Mouse (Mus musculus): ENCODE results near the gene Plau. TPM values are rescaled to one million over a fixed set of nuclear protein-coding genes. Genes with fewer than 3 reads are reported as not detected.

Plau gene
- polyA plus RNA-seq, 1 experiment from 2014 or later = 1.0 TPM

GRCm38 (mm10) chr14:20811779-20812406 is 24.6 kb upstream of the Plau start:
- ATAC-seq (no peak), DNase-seq (ENCODE audit: low spot score) (no peak)
- H3K4me1 ChIP-seq (ENCODE audit: insufficient read depth, low read depth, low read length) = no peaks in the 10 kb centered on the region
- no peaks in the 10 kb centered on the region for H3K36me3 ChIP-seq (ENCODE audit: insufficient read depth, low read length)
- H3K27ac ChIP-seq (ENCODE audit: low read length) = no peak overlapping the region
- no peak overlapping the region for H3K9ac ChIP-seq (replicated peaks; ENCODE audit: low read depth)
- no peak for TF ChIP-seq EP300 (IDR thresholded peaks at IDR 0.05)
- no peak for TF ChIP-seq CTCF (IDR thresholded peaks at IDR 0.05)
- 57% methylated on average over 7 of the region's 7 CpGs for WGBS
- H3K4me2 ChIP-seq (replicated peaks; ENCODE audit: low read depth, low read length) = no peak overlapping the region
- no peaks in the 10 kb centered on the region for H3K27me3 ChIP-seq (replicated peaks; ENCODE audit: insufficient read depth, low read length)
- H3K4me3 ChIP-seq (ENCODE audit: low read depth, low read length) = no peak overlapping the region
- no peaks in the 10 kb centered on the region for H3K9me3 ChIP-seq (ENCODE audit: low read length)

GRCm38 (mm10) chr14:20815448-20815847 is 21.0 kb upstream of the Plau start:
- Histone ChIP-seq H3K4me3 (ENCODE audit: low read depth, low read length) (no peak overlapping the region), H3K36me3 (ENCODE audit: insufficient read depth, low read length) (no peaks in the 10 kb centered on the region), H3K9me3 (ENCODE audit: low read length) (no peaks in the 10 kb centered on the region), H3K4me2 (replicated peaks; ENCODE audit: low read depth, low read length) (no peak overlapping the region), H3K4me1 (ENCODE audit: insufficient read depth, low read depth, low read length) (no peaks in the 10 kb centered on the region), H3K27me3 (replicated peaks; ENCODE audit: insufficient read depth, low read length) (no peaks in the 10 kb centered on the region), H3K27ac (ENCODE audit: low read length) (no peak overlapping the region), H3K9ac (replicated peaks; ENCODE audit: low read depth) (no peak overlapping the region)
- TF ChIP-seq EP300 (IDR thresholded peaks at IDR 0.05) (no peak), CTCF (IDR thresholded peaks at IDR 0.05) (no peak)
- no peak for ATAC-seq
- no peak for DNase-seq (ENCODE audit: low spot score)
- WGBS = 93% methylated on average over 3 of the region's 3 CpGs

GRCm38 (mm10) chr14:20824517-20824916 is 11.9 kb upstream of the Plau start:
- Histone ChIP-seq H3K4me1 (ENCODE audit: insufficient read depth, low read depth, low read length) (no peaks in the 10 kb centered on the region), H3K9ac (replicated peaks; ENCODE audit: low read depth) (no peak overlapping the region), H3K4me2 (replicated peaks; ENCODE audit: low read depth, low read length) (no peak overlapping the region), H3K4me3 (ENCODE audit: low read depth, low read length) (no peak overlapping the region), H3K27me3 (replicated peaks; ENCODE audit: insufficient read depth, low read length) (no peaks in the 10 kb centered on the region), H3K27ac (ENCODE audit: low read length) (no peak overlapping the region), H3K9me3 (ENCODE audit: low read length) (no peaks in the 10 kb centered on the region), H3K36me3 (ENCODE audit: insufficient read depth, low read length) (no peaks in the 10 kb centered on the region)
- WGBS = 86% methylated on average over 1 of the region's 1 CpGs
- DNase-seq (ENCODE audit: low spot score) = no peak
- TF ChIP-seq CTCF (IDR thresholded peaks at IDR 0.05) = no peak
- no peak for TF ChIP-seq EP300 (IDR thresholded peaks at IDR 0.05)
- no peak for ATAC-seq

GRCm38 (mm10) chr14:20825516-20825915 is 10.9 kb upstream of the Plau start:
- no peak for TF ChIP-seq CTCF (IDR thresholded peaks at IDR 0.05)
- TF ChIP-seq EP300 (IDR thresholded peaks at IDR 0.05) = no peak
- Histone ChIP-seq H3K9me3 (ENCODE audit: low read length) (no peaks in the 10 kb centered on the region), H3K4me1 (ENCODE audit: insufficient read depth, low read depth, low read length) (no peaks in the 10 kb centered on the region), H3K9ac (replicated peaks; ENCODE audit: low read depth) (no peak overlapping the region), H3K36me3 (ENCODE audit: insufficient read depth, low read length) (no peaks in the 10 kb centered on the region), H3K27me3 (replicated peaks; ENCODE audit: insufficient read depth, low read length) (no peaks in the 10 kb centered on the region), H3K27ac (ENCODE audit: low read length) (no peak overlapping the region), H3K4me2 (replicated peaks; ENCODE audit: low read depth, low read length) (no peak overlapping the region), H3K4me3 (ENCODE audit: low read depth, low read length) (no peak overlapping the region)
- ATAC-seq (no peak), DNase-seq (ENCODE audit: low spot score) (no peak)
- 88% methylated on average over 2 of the region's 2 CpGs for WGBS

GRCm38 (mm10) chr14:20827061-20827460 is 9.4 kb upstream of the Plau start:
- H3K36me3 ChIP-seq (ENCODE audit: insufficient read depth, low read length) = no peaks in the 10 kb centered on the region
- TF ChIP-seq CTCF (IDR thresholded peaks at IDR 0.05) (no peak), EP300 (IDR thresholded peaks at IDR 0.05) (no peak)
- H3K27me3 ChIP-seq (replicated peaks; ENCODE audit: insufficient read depth, low read length) = no peaks in the 10 kb centered on the region
- ATAC-seq = no peak
- DNase-seq (ENCODE audit: low spot score) = no peak
- no peak overlapping the region for H3K27ac ChIP-seq (ENCODE audit: low read length)
- no peaks in the 10 kb centered on the region for H3K4me1 ChIP-seq (ENCODE audit: insufficient read depth, low read depth, low read length)
- no peak overlapping the region for H3K9ac ChIP-seq (replicated peaks; ENCODE audit: low read depth)
- no peak overlapping the region for H3K4me2 ChIP-seq (replicated peaks; ENCODE audit: low read depth, low read length)
- 81% methylated on average over 8 of the region's 8 CpGs for WGBS
- H3K9me3 ChIP-seq (ENCODE audit: low read length) = no peaks in the 10 kb centered on the region
- H3K4me3 ChIP-seq (ENCODE audit: low read depth, low read length) = no peak overlapping the region

GRCm38 (mm10) chr14:20827491-20827890 is 9.0 kb upstream of the Plau start:
- Histone ChIP-seq H3K4me2 (replicated peaks; ENCODE audit: low read depth, low read length) (no peak overlapping the region), H3K4me1 (ENCODE audit: insufficient read depth, low read depth, low read length) (no peaks in the 10 kb centered on the region), H3K36me3 (ENCODE audit: insufficient read depth, low read length) (no peaks in the 10 kb centered on the region), H3K27ac (ENCODE audit: low read length) (no peak overlapping the region), H3K27me3 (replicated peaks; ENCODE audit: insufficient read depth, low read length) (no peaks in the 10 kb centered on the region), H3K9ac (replicated peaks; ENCODE audit: low read depth) (no peak overlapping the region), H3K9me3 (ENCODE audit: low read length) (no peaks in the 10 kb centered on the region), H3K4me3 (ENCODE audit: low read depth, low read length) (no peak overlapping the region)
- TF ChIP-seq EP300 (IDR thresholded peaks at IDR 0.05) (no peak), CTCF (IDR thresholded peaks at IDR 0.05) (no peak)
- DNase-seq (ENCODE audit: low spot score) (peak; percentile 6), ATAC-seq (no peak)
- 82% methylated on average over 5 of the region's 5 CpGs for WGBS

GRCm38 (mm10) chr14:20828524-20828923 is 7.9 kb upstream of the Plau start:
- H3K9me3 ChIP-seq (ENCODE audit: low read length) = no peaks in the 10 kb centered on the region
- 83% methylated on average over 3 of the region's 3 CpGs for WGBS
- H3K4me2 ChIP-seq (replicated peaks; ENCODE audit: low read depth, low read length) = no peak overlapping the region
- H3K4me1 ChIP-seq (ENCODE audit: insufficient read depth, low read depth, low read length) = no peaks in the 10 kb centered on the region
- DNase-seq (ENCODE audit: low spot score) (no peak), ATAC-seq (no peak)
- TF ChIP-seq EP300 (IDR thresholded peaks at IDR 0.05) = no peak
- TF ChIP-seq CTCF (IDR thresholded peaks at IDR 0.05) = no peak
- no peaks in the 10 kb centered on the region for H3K36me3 ChIP-seq (ENCODE audit: insufficient read depth, low read length)
- no peak overlapping the region for H3K9ac ChIP-seq (replicated peaks; ENCODE audit: low read depth)
- no peaks in the 10 kb centered on the region for H3K27me3 ChIP-seq (replicated peaks; ENCODE audit: insufficient read depth, low read length)
- no peak overlapping the region for H3K27ac ChIP-seq (ENCODE audit: low read length)
- no peak overlapping the region for H3K4me3 ChIP-seq (ENCODE audit: low read depth, low read length)
